Mouse (Mus musculus) kidney, adult 2 months (tissue): ENCODE results near the gene Il33.

Experiments
- CTCF ChIP-seq: fragments of 200-500 bp; conservative IDR thresholded peaks from 2 replicates; pipeline ENCODE4 v1.5.1; 2011; ENCODE audit warnings: low read depth, mild to moderate bottlenecking, control low read depth, low read length, moderate library complexity, mixed read lengths; ENCODE audit not compliant: insufficient read depth, insufficient read length
- POLR2A ChIP-seq: fragments of 200-500 bp; IDR thresholded peaks from one replicate; pipeline ENCODE4 v1.6.1; 2011; ENCODE audit warnings: low read depth, low read length, control low read depth

GRCm38 (mm10) chr19:29909166-29909565 is 15.7 kb upstream of the Il33 start:
- TF ChIP-seq POLR2A (no peak), CTCF (no peak)
